Mouse (Mus musculus) C2C12 (cell line): ENCODE data around the gene Socs4. TPM values are rescaled to one million over a fixed set of nuclear protein-coding genes. Genes with fewer than 3 reads are reported as not detected.
"Not testable (repeated sequence)": the region's sequence is repeated elsewhere in the genome, so short reads cannot be mapped to it uniquely, and the experiment has no call there.

Source experiments
- H3K27me3 ChIP-seq: one replicate; pipeline ENCODE4 v1.6.1; 2011; ENCODE audit not compliant: control insufficient read depth, insufficient read depth, insufficient read length
- H3K36me3 ChIP-seq: one replicate; pipeline ENCODE4 v1.6.1; 2011; ENCODE audit not compliant: control insufficient read depth, insufficient read depth
- H3K4me3 ChIP-seq: one replicate; pipeline ENCODE4 v1.5.1; 2011; ENCODE audit warnings: mild to moderate bottlenecking, control low read depth; ENCODE audit not compliant: poor library complexity, insufficient read depth, severe bottlenecking
- H3K79me2 ChIP-seq: one replicate; pipeline ENCODE4 v1.6.1; 2011; ENCODE audit not compliant: control insufficient read depth, insufficient read depth
- H3K79me3 ChIP-seq: one replicate; pipeline ENCODE4 v1.6.1; 2011; ENCODE audit warnings: low read depth, control low read depth
- H3ac ChIP-seq: one replicate; pipeline ENCODE3; 2011; ENCODE audit warnings: low read depth; ENCODE audit not compliant: control insufficient read depth, insufficient read length
- CEBPB ChIP-seq: IDR thresholded peaks from one replicate; pipeline ENCODE4 v1.6.1; 2011; ENCODE audit warnings: low read depth, mild to moderate bottlenecking, control low read depth, moderate library complexity
- CTCF ChIP-seq: IDR thresholded peaks from one replicate; pipeline ENCODE4 v1.5.1; 2011; ENCODE audit not compliant: control insufficient read depth, insufficient read depth, insufficient read length
- FOSL1 ChIP-seq: IDR thresholded peaks from one replicate; pipeline ENCODE4 v1.8.0; 2011; ENCODE audit warnings: mild to moderate bottlenecking, low read length; ENCODE audit not compliant: poor library complexity, insufficient read depth, severe bottlenecking
- MAX ChIP-seq: IDR thresholded peaks from one replicate; pipeline ENCODE4 v1.6.1; 2011; ENCODE audit warnings: mild to moderate bottlenecking, control low read depth
- MYOD1 ChIP-seq: IDR thresholded peaks from one replicate; pipeline ENCODE4 v1.6.1; 2011; ENCODE audit warnings: low read depth; ENCODE audit not compliant: control insufficient read depth, insufficient read length
- MYOG ChIP-seq: IDR thresholded peaks from one replicate; pipeline ENCODE4 v1.6.1; 2011; ENCODE audit not compliant: control insufficient read depth, insufficient read length; ENCODE audit errors: extremely low read depth
- USF1 ChIP-seq: IDR thresholded peaks from one replicate; pipeline ENCODE4 v1.6.1; 2011; ENCODE audit warnings: low read depth, mild to moderate bottlenecking, control low read depth, moderate library complexity
- polyA plus RNA-seq: library from polyadenylated mRNA; unstranded; fragments of >200 nt; fragmentation: generic; extraction: Trizol; gene quantifications from one replicate; pipeline ENCODE4 v1.2.1, GENCODE M21; 2012; ENCODE audit warnings: missing spikeins

Gene Socs4
- polyA plus RNA-seq, 1 experiment = 3.0 TPM

DNA sequence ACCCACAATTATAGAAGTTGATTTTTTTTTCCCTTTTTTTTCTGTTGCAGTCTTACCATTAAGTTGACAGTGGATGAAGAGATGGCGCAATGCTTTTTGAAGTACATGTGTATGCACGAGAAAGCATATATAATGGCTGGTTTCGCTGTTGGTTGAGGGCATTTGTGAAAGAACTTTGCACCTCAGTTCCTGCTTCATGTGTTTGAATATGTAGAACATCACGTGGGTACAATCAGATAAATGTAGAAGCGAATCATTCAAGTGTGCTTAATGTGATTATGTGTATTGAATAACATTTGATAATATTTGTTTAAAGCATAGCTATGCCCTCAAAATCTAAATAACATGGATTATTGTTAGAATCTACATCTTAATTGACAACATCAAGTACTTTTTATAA lies 42.6 kb downstream of the Socs4 start:
- peaks cover 53% of the 10 kb centered on the region for H3K36me3 ChIP-seq

DNA sequence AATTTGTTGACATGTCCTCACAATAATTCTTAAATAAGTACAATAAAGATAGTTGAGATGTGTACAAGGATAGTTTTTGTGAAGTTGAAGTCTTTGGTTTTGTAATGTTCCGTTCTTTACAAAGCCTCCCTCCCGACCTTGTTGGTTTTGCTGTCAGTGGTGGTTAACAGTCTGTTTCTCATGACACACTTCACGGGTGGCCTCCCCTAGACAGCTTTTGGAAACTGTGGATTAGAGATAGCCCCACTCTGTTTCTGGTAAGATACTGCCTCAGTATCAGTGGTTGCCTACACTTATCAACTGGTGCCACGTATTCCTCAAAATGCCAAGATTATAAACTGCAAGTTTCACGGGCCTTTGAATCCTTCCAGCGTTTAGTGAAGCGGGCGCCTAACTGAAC lies 44.9 kb downstream of the Socs4 start:
- not testable (repeated sequence) for H3K27me3 ChIP-seq, H3K79me3 ChIP-seq, H3ac ChIP-seq, H3K4me3 ChIP-seq
- H3K36me3 ChIP-seq = peaks cover 48% of the 10 kb centered on the region
- H3K79me2 ChIP-seq = peaks cover 26% of the 10 kb centered on the region

More for the DNA sequence above, 42.6 kb downstream of the Socs4 start:
- Histone ChIP-seq H3ac (no peak overlapping the region), H3K27me3 (no peaks in the 10 kb centered on the region), H3K79me2 (peaks cover 48% of the 10 kb centered on the region), H3K79me3 (peaks cover 24% of the 10 kb centered on the region), H3K4me3 (no peak overlapping the region)
- TF ChIP-seq CEBPB = no peak

DNA sequence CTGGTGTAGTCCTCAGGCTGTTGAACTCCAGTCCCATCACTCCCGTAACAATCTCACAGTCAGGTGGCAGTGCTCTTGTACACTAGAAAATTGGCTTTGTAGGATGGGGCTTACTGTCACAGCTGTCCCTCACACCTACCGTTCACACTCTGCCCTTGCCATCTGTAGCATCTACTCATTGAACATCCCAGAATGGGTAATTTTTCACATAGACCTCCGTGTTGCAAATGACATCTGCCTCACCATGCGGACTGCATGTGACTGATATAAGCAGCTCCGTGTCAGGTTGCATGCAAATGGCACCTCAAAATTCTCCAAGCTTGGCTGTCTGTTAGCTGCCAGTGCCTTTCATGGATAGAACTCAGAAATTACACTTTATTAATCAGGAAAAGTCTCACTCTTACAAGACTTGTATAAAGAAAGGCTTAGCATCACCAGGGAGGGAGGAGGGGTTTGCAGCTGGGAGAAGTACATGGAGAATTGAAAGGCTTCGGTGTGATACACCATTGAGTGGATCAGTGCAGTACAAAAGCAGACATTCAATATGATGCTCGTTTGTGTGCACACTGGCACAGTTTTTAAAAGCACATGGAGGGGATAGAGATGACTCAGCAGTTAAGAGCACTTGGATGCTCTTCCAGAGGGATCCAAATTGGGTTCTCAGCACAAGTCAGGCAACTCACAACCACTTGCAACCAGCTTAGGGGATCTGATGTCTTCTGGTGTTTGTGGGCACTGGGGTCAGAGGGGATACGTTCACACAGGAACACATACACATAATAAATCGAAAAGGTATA lies 49.4 kb downstream of the Socs4 start:
- H3ac ChIP-seq = no peak overlapping the region
- no peaks in the 10 kb centered on the region for H3K27me3 ChIP-seq
- no peaks in the 10 kb centered on the region for H3K79me2 ChIP-seq
- TF ChIP-seq CTCF = no peak
- no peak for TF ChIP-seq USF1
- no peak for TF ChIP-seq FOSL1
- TF ChIP-seq MYOG = no peak
- no peak for TF ChIP-seq MYOD1
- no peak for TF ChIP-seq MAX
- TF ChIP-seq CEBPB = no peak
- H3K36me3 ChIP-seq = peaks cover 15% of the 10 kb centered on the region
- H3K79me3 ChIP-seq = no peaks in the 10 kb centered on the region
- H3K4me3 ChIP-seq = no peak overlapping the region

DNA sequence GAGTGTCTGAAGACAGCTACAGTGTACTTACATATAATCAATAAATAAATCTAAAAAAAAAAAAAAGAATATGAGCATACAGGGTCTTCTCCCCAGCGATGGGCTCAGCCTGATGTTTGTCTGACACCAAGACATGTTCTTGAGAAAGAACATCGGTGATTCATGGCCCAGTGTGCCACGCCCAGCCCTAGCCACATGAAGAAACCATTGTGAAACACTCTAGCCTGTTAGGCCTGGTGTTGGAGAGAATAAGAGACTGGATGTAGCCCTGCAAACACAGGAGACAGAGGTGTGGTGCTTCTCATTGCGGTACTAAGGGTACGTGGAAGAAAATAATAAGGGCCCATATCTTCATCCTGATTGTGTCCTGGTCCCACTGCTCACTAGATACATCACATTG lies 50.6 kb downstream of the Socs4 start:
- Histone ChIP-seq H3K36me3 (peaks cover 15% of the 10 kb centered on the region), H3K27me3 (no peaks in the 10 kb centered on the region), H3K79me2 (no peaks in the 10 kb centered on the region), H3K79me3 (no peaks in the 10 kb centered on the region), H3ac (no peak overlapping the region), H3K4me3 (no peak overlapping the region)
- TF ChIP-seq MYOD1 (no peak), CEBPB (peak; percentile 57)

DNA sequence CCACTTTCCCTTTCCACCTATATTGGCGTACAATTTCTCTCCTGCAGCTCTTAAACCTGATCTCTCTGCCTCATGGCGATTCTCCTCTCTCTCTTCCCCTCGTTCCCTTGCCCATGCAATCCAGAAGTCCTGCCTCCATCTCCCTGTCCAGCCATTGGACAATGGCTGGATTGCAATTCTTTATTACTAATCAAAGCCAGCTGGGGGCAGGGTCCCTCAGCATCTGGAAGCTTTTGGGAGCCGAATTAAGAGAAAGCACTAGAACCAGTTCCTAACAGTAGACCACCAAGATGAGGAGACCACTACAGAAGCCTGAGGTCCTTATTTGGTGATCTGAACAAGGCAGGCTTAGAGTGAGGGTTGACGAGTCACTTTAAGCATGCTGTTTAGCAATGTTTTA lies 55.2 kb downstream of the Socs4 start:
- Histone ChIP-seq H3K79me3 (no peaks in the 10 kb centered on the region), H3K4me3 (no peak overlapping the region), H3K36me3 (no peaks in the 10 kb centered on the region), H3K79me2 (no peaks in the 10 kb centered on the region), H3ac (no peak overlapping the region), H3K27me3 (no peaks in the 10 kb centered on the region)
- TF ChIP-seq CEBPB (no peak), CTCF (no peak), USF1 (no peak), FOSL1 (no peak), MYOG (no peak), MYOD1 (no peak), MAX (no peak)

DNA sequence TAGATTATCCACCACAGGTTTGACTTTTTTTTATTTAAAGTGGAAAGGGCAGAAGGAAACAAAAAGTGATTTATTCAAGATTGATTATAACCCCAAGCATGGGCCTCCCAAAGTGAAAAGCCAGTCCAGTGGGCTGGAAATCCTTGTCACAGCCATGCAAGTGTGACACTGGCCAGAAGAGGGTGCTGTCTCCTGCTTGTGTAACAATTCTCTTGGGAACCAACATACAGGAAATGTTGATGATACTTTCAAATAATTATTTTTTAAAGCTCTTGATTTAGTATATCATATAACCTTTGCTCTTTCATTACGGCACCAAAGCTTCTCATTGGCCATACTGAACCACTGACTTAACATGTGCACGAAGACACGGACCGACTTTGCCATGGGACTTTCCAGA lies 58.1 kb downstream of the Socs4 start:
- H3K79me2 ChIP-seq = no peaks in the 10 kb centered on the region
- H3ac ChIP-seq = no peak overlapping the region
- no peaks in the 10 kb centered on the region for H3K79me3 ChIP-seq
- no peak overlapping the region for H3K4me3 ChIP-seq
- H3K27me3 ChIP-seq = no peaks in the 10 kb centered on the region
- H3K36me3 ChIP-seq = no peaks in the 10 kb centered on the region
- TF ChIP-seq MYOD1 (no peak), CTCF (peak; percentile 56), CEBPB (no peak), MYOG (no peak), USF1 (no peak), FOSL1 (no peak), MAX (peak; percentile 55)
